Mouse (Mus musculus) embryonic fibroblast, embryonic 13.5 days (primary cell): ENCODE measurements at regions not wholly inside any gene's neighbourhood (a gene's known extent, or its start where the extent isn't known, plus 50 kb on each side); places are given as distances from the start of the nearest gene placed in this dataset.
A peak's percentile ranks its signal among the peaks of the same experiment; 100 is the strongest.

Experiments used
- H3K27ac ChIP-seq: 2 replicates; pipeline ENCODE4 v1.5.1; 2012; ENCODE audit warnings: low read length, control low read depth, inconsistent platforms; ENCODE audit not compliant: insufficient read depth
- H3K4me1 ChIP-seq: 2 replicates; pipeline ENCODE4 v1.6.1; 2011; ENCODE audit warnings: low read length; ENCODE audit not compliant: control insufficient read depth, insufficient read depth
- H3K4me3 ChIP-seq: 2 replicates; pipeline ENCODE4 v1.5.1; 2011; ENCODE audit warnings: mild to moderate bottlenecking, control low read depth, low read length; ENCODE audit not compliant: insufficient read depth
- CTCF ChIP-seq: IDR thresholded peaks from 2 replicates; pipeline ENCODE4 v1.5.1; 2011; ENCODE audit warnings: mild to moderate bottlenecking, control low read depth, low read length, moderate library complexity, borderline replicate concordance; ENCODE audit not compliant: insufficient read depth
- POLR2A ChIP-seq: IDR thresholded peaks from 2 replicates; pipeline ENCODE4 v1.6.1; 2011; ENCODE audit warnings: low read depth, mild to moderate bottlenecking, control low read depth, low read length, moderate library complexity

GRCm38 (mm10) chr1:64257237-64257636, 135.2 kb upstream of the Klf7 start:
- TF ChIP-seq CTCF = no peak
- no peak for TF ChIP-seq POLR2A
- H3K4me3 ChIP-seq = no peak overlapping the region

GRCm38 (mm10) chr1:64255554-64256295, 133.6 kb upstream of the Klf7 start:
- Histone ChIP-seq H3K4me1 (no peaks in the 10 kb centered on the region), H3K27ac (no peak overlapping the region), H3K4me3 (no peak overlapping the region)
- no peak for TF ChIP-seq CTCF
- TF ChIP-seq POLR2A = no peak

More at GRCm38 (mm10) chr1:64257237-64257636, 135.2 kb upstream of the Klf7 start:
- no peak overlapping the region for H3K27ac ChIP-seq
- H3K4me1 ChIP-seq = no peaks in the 10 kb centered on the region

GRCm38 (mm10) chr1:64254673-64255072, 132.6 kb upstream of the Klf7 start:
- TF ChIP-seq POLR2A = no peak
- TF ChIP-seq CTCF = no peak
- H3K27ac ChIP-seq = no peak overlapping the region
- H3K4me3 ChIP-seq = no peak overlapping the region
- H3K4me1 ChIP-seq = no peaks in the 10 kb centered on the region

- H3K4me1 ChIP-seq = no peaks in the 10 kb centered on the region
- TF ChIP-seq CTCF (no peak), POLR2A (no peak)
- no peak overlapping the region for H3K4me3 ChIP-seq
- no peak overlapping the region for H3K27ac ChIP-seq
These were observed 131.9 kb upstream of the Klf7 start for GRCm38 (mm10) chr1:64253996-64254395.

- H3K4me3 ChIP-seq = no peak overlapping the region
- no peaks in the 10 kb centered on the region for H3K4me1 ChIP-seq
- H3K27ac ChIP-seq = no peak overlapping the region
- TF ChIP-seq CTCF = no peak
- no peak for TF ChIP-seq POLR2A
These were observed 120.3 kb upstream of the Klf7 start for GRCm38 (mm10) chr1:64242401-64242800.

DNA sequence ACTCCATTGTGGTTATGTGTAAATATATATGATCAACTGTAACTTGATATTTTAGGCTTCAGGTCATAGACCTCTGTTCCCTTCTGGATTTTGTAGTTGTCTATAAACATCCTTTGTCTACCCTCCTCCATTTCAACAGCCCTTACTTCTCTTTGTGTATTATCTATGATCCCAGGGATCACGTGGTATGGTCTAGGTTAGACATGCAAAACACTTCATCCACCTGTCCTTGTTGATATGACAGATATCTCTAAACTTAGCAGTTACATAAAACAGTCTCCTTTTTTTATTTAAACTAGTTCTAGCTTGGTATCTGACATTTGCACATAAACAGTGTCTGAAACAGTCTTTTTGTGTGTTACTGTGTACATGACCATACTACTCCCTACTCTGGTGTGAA, 107.6 kb upstream of the Klf7 start:
- Histone ChIP-seq H3K27ac (no peak overlapping the region), H3K4me3 (no peak overlapping the region), H3K4me1 (peaks cover 14% of the 10 kb centered on the region)
- TF ChIP-seq CTCF (no peak), POLR2A (no peak)

GRCm38 (mm10) chr1:64226001-64226918, 104.2 kb upstream of the Klf7 start:
- TF ChIP-seq CTCF (no peak), POLR2A (no peak)
- H3K4me3 ChIP-seq = no peak overlapping the region
- peak overlapping the region; percentile 94 for H3K27ac ChIP-seq
- peaks cover 14% of the 10 kb centered on the region for H3K4me1 ChIP-seq

DNA sequence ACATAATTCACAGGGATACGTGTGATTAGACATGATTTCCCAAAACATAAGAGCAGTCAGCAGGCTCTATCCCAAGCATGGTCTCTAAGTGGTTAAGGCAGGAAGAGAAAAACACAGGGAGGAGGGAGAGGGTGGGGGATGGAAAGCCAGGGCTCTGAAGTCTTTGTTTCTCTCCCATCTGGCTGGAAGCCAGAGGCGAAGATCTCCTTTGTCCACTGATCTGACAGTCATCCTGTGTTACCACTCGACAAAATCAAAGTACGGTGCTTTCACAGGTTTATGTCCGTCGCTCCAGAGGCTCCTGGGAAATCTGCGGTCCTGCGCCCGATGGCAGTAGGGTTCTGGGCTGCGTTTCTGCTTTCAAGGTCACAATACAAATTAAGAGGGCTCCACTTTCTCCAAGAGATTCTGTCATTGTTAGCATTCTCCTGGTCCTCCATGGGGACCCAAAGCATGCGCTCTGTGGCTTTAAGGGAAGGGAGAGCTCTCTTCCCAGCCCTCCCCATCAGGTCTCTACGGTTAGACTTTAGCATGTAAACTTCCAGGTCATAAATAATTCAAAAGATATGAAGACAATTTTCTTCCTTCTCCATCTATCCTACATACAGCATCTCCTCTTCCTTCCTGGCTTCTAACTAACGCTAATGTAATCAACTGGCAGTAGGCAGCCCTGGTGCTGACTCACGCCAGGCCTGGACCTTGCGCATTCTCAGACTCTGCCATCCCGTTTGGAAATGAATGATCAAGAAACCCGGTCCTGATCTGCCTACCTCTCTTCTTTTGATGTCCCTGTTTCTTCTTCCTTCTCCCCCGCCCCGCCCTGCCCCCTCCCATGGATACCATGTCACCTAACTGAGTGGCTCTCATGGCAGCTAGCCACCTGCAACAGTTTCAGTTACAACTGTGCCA, 102.0 kb upstream of the Klf7 start:
- H3K4me1 ChIP-seq = peaks cover 14% of the 10 kb centered on the region
- H3K4me3 ChIP-seq = no peak overlapping the region
- H3K27ac ChIP-seq = peak overlapping the region; percentile 14; the same call in 1 of the 2 replicates
- no peak for TF ChIP-seq POLR2A
- TF ChIP-seq CTCF = no peak

DNA sequence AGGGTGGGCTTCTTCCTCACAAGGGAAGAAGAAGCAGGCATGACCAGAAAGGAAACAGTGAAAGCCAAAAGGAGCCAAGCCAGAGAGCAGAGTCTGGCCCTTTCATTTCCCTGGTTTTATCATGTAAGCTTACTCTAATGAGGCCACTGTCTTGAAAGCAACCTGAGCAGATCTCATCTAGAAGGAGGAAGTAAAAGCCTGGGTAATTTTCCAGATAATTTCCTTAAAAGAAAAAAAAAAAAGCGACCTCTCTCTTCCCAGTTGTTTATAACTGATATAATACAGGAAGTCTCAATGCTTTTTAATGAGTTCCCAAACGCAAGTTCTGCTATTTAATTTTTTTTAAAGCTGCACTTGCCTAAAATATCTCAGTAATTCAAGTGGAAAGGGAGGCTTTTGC, 100.4 kb upstream of the Klf7 start:
- H3K4me1 ChIP-seq = peaks cover 11% of the 10 kb centered on the region
- TF ChIP-seq CTCF (no peak), POLR2A (no peak)
- no peak overlapping the region for H3K27ac ChIP-seq
- H3K4me3 ChIP-seq = no peak overlapping the region

- Histone ChIP-seq H3K4me3 (no peak overlapping the region), H3K27ac (no peak overlapping the region), H3K4me1 (peaks cover under 1% of the 10 kb centered on the region)
- TF ChIP-seq POLR2A = no peak
- no peak for TF ChIP-seq CTCF
These were observed 98.4 kb upstream of the Klf7 start for GRCm38 (mm10) chr1:64220486-64220885.
